Mouse (Mus musculus): Measurements from ENCODE around the gene Morc4. TPM values are rescaled to one million over a fixed set of nuclear protein-coding genes. Genes with fewer than 3 reads are reported as not detected.

Gene Morc4
- total RNA-seq, 2 experiments from 2014 or later, result 3.2 to 4.8 TPM

DNA sequence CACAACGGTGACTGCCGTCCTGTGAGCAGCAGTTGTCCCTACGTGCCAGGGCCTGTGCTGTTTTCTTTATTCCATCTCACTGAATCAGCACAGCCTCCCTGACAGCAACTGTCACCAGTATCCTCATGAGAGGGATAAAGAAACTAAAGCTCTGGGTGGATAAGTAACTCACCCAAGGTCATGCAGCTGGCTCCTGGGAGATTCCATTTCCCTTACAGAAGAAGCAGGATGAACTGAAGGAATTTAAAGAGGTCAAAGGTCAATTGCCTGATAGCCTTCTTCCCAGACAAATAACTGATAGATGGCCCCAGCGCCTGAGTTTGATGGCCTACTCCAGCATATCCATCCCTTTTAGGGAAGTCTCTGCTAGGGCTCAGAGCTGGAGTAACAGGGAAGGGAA lies 94.1 kb downstream of the Morc4 start:
- DNase-seq (ENCODE audit: extremely low spot score in 1 of 2, low spot score in 2 of 2), result no peak
- no peak for TF ChIP-seq CTCF (IDR thresholded peaks at IDR 0.05)
- Histone ChIP-seq H3K4me3 (no peak overlapping the region), H3K27ac (no peak overlapping the region)
- intact Hi-C loops (cut with DNase I), result no loop called here

DNA sequence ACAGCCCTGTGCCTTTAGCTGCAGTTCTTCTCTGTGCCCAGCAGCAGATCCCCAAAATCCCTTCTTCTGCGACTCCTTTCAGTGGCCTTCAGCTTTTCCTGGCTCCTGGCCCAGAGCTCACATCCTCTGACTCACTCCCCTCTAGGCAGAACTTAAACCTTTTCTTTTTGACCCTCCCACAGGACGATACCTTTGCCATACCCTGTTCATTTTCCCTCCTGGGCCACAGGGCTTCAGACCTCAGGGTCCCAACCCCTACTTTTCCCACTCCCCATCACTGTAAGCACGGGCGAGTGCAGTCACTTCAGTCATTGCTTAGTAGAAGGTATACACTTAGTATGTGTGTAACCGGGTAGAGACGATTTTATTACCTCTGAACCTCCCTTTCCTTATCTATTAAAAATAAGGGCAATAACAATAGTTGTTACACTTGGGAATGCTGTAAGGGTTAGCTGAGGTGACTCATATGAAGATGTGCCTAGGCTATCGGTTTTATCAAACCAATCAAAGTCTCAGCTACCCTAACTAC lies 96.3 kb downstream of the Morc4 start:
- DNase-seq (ENCODE audit: extremely low spot score in 1 of 2, low spot score in 2 of 2), result no peak
- no peak for TF ChIP-seq CTCF (IDR thresholded peaks at IDR 0.05)
- intact Hi-C loops (cut with DNase I), result loop anchor here (2.0 kb wide), 1 partner anchor 58 kb away; no protein-coding TSS in a partner anchor
- Histone ChIP-seq H3K4me3 (no peak overlapping the region), H3K27ac (no peak overlapping the region)

DNA sequence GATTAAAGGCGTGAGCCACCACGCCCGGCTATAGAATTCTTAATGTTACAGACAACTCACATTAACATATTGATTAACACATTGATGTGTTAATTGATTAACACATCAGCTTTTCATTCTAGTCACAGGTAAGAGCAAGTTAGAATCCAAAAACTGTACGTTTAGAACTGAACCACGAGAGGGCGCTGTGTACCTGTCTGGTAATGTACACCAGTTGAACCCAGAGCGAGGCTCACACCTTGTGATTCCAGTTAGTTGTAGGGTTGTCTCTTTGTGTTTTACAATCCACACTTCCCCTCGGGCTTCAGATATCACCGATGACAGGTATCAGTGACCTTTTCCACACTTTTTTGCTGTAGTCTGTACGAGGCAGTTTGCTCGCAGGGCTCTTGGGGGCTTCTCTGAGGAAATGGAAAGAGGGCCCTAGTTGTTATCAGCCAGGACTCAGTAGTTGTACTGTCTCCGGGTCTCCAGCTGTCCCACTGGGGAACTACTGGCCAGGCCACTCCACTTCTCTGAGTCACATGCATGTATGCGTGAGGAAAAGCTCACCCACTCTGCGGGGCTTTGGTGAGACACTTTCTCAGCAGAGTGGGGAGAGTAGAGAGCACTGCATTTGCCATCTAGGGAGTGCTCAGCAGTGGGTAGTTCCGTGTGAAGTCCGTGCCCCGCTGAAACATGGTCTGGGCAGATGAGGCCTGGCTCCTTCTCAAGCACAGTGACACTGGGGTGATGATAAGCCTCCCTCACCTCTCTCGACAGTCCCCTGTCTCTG lies 97.0 kb downstream of the Morc4 start:
- intact Hi-C loops (cut with DNase I), result loop anchor here (2.0 kb wide), 1 partner anchor 58 kb away; no protein-coding TSS in a partner anchor
- TF ChIP-seq CTCF (IDR thresholded peaks at IDR 0.05), result peak; percentile 63
- peak; percentile 17 to 25 for DNase-seq (ENCODE audit: extremely low spot score in 1 of 2, low spot score in 2 of 2)
- Histone ChIP-seq H3K27ac (no peak overlapping the region), H3K4me3 (no peak overlapping the region)

Other genes starting within 250 kb of the Morc4 start
- 1 to 10 TPM; 3.6 to 4.2 TPM for gene Tbc1d8b, start 186.7 kb downstream of the Morc4 start, total RNA-seq (2021)
- not detected for gene Gm15013, start 157.2 kb downstream of the Morc4 start, total RNA-seq (2021)
- not detected for gene Ripply1, start 89.3 kb downstream of the Morc4 start, total RNA-seq (2021)
- under 1 TPM; 0.44 to 0.57 TPM for gene Cldn2, start 70.8 kb downstream of the Morc4 start, total RNA-seq (2021)
- 1 to 10 TPM; 8.4 to 9.2 TPM for gene Rbm41, start 126.9 kb upstream of the Morc4 start, total RNA-seq (2021)
- under 1 TPM in 1 of 2 experiments, not detected in 1; 0.37 TPM for gene Nup62cl, start 191.0 kb upstream of the Morc4 start, total RNA-seq (2021)
- gene Pih1h3b, start 191.2 kb upstream of the Morc4 start, total RNA-seq (2021), result not detected